Mouse (Mus musculus) erythroblast, embryonic 14.5 days (primary cell): ENCODE data around the gene Ccnb1ip1.

Source experiments
- GATA1 ChIP-seq: IDR thresholded peaks from 2 replicates; pipeline ENCODE4 v1.6.1; 2012; ENCODE audit warnings: low read length, inconsistent platforms, mixed read lengths
- TAL1 ChIP-seq: IDR thresholded peaks from 3 replicates; pipeline ENCODE4 v1.6.1; 2012; ENCODE audit warnings: low read length, inconsistent platforms, mixed read lengths

GRCm38 (mm10) chr14:50784391-50785250, 22.9 kb downstream of the Ccnb1ip1 start:
- no peak for TF ChIP-seq GATA1
- TF ChIP-seq TAL1 = no peak
